Mouse (Mus musculus): ENCODE measurements around the gene Elane. TPM values are rescaled to one million over a fixed set of nuclear protein-coding genes. Genes with fewer than 3 reads are reported as not detected.

Elane gene
- polyA plus RNA-seq, 1 experiment from 2014 or later = 2.4 TPM

DNA sequence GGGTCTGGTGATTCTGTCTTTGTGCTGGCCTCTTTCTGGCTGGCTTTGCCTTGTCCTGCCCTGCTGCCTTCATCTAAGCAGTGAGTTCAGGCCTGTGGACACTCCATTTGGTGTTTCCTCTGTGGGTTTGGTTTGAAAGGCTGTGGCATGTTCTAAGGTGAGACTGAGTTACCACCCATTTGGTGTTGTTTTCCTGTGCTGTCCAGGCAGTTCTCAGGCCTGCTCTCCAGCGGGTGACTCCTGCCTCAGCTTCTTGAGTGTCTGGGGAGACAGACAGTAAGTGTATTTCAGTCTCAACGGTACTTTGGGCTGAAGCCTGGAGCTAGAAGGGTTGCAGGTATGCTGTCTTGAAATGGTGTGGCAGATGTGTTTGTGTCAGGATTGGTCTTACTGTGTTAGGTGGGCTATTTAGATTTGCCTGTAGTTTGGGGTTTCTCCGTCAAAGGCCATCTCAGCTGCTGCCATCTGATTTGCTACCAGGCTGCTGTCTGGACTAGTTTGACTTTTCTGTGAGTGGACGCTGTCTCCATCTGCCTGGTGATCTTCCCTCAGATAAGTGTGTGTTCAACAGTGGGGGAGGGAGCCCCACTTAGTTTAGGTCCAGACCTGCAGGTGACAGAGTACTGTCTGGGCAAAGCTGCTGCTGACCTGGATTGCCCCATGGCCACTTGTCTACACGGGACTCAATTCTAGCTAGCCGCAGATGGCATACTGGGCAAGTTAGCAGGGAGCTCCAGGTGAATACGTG is 29.2 kb upstream of the Elane start:
- peaks cover 60% of the 10 kb centered on the region for H3K4me1 ChIP-seq (ENCODE audit: control insufficient read depth, insufficient read depth, low read length)

DNA sequence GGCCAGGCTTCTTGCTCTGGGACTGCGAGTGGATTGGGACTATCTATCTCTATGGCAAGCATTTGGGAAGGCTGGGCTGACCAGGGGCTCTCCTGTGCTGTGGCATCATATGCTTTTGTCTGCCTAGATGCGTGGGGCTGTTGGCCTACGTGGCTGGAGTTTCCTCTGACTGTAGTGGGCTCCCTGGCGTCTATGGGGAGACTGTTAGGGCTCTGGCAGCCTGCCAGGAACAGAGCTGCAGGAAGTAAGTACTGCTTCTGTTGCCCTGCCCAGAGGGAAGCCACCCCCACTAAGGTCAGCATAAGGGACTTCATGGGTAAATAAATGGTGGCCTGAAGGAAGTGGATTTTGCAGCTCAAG is 28.6 kb upstream of the Elane start:
- no peaks in the 10 kb centered on the region for H3K27me3 ChIP-seq (replicated peaks; ENCODE audit: control insufficient read depth, insufficient read depth, low read length)
- peaks cover 41% of the 10 kb centered on the region for H3K36me3 ChIP-seq (ENCODE audit: control insufficient read depth, insufficient read depth, low read length)
- H3K4me3 ChIP-seq (ENCODE audit: low read length) = peak overlapping the region; percentile 97
- H3K9ac ChIP-seq (ENCODE audit: low read depth, low read length) = peak overlapping the region; percentile 100
- H3K4me2 ChIP-seq (ENCODE audit: low read depth, low read length) = peak overlapping the region; percentile 96
- peak overlapping the region; percentile 100 for H3K27ac ChIP-seq (ENCODE audit: low read length)
- no peak for ATAC-seq
- no peaks in the 10 kb centered on the region for H3K9me3 ChIP-seq (ENCODE audit: control insufficient read depth, low read length)
- WGBS = 12% methylated on average over 4 of the region's 4 CpGs
- H3K4me1 ChIP-seq (ENCODE audit: control insufficient read depth, insufficient read depth, low read length) = peaks cover 55% of the 10 kb centered on the region

More for the DNA sequence above, 29.2 kb upstream of the Elane start:
- H3K4me3 ChIP-seq (ENCODE audit: low read length) = peak overlapping the region; percentile 97
- H3K4me2 ChIP-seq (ENCODE audit: low read depth, low read length) = peak overlapping the region; percentile 96
- peaks cover 35% of the 10 kb centered on the region for H3K36me3 ChIP-seq (ENCODE audit: control insufficient read depth, insufficient read depth, low read length)
- peak overlapping the region; percentile 100 for H3K27ac ChIP-seq (ENCODE audit: low read length)
- no peaks in the 10 kb centered on the region for H3K27me3 ChIP-seq (replicated peaks; ENCODE audit: control insufficient read depth, insufficient read depth, low read length)
- peak overlapping the region; percentile 100 for H3K9ac ChIP-seq (ENCODE audit: low read depth, low read length)
- no peak for ATAC-seq
- H3K9me3 ChIP-seq (ENCODE audit: control insufficient read depth, low read length) = no peaks in the 10 kb centered on the region
- WGBS = 17% methylated on average over 7 of the region's 7 CpGs

DNA sequence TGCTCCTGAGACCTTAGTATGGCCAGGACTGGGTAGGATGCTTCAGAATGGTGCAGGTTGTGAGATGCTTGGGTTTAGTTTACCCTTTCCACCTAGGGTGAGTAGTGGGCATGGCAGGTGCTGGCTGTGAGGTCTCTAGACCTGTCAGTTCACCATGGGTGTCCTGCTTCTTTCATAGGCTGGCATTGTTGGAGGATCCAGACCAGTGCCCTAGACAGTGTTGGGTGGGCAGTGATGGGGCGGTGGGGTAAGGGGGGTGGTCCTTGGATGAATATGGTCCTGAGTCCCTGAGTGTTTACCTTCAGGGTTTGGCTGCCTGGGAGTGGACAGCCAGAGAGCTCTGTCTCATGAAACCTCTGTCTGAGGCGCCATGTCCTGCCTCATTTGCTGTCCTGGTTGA is 28.2 kb upstream of the Elane start:
- Histone ChIP-seq H3K27ac (ENCODE audit: low read length) (peak overlapping the region; percentile 100), H3K9me3 (ENCODE audit: control insufficient read depth, low read length) (no peaks in the 10 kb centered on the region), H3K4me2 (ENCODE audit: low read depth, low read length) (peak overlapping the region; percentile 96), H3K27me3 (replicated peaks; ENCODE audit: control insufficient read depth, insufficient read depth, low read length) (no peaks in the 10 kb centered on the region), H3K4me3 (ENCODE audit: low read length) (peak overlapping the region; percentile 97), H3K4me1 (ENCODE audit: control insufficient read depth, insufficient read depth, low read length) (peaks cover 50% of the 10 kb centered on the region), H3K9ac (ENCODE audit: low read depth, low read length) (peak overlapping the region; percentile 100), H3K36me3 (ENCODE audit: control insufficient read depth, insufficient read depth, low read length) (peaks cover 46% of the 10 kb centered on the region)
- ATAC-seq = no peak
- 35% methylated on average over 2 of the region's 2 CpGs for WGBS

DNA sequence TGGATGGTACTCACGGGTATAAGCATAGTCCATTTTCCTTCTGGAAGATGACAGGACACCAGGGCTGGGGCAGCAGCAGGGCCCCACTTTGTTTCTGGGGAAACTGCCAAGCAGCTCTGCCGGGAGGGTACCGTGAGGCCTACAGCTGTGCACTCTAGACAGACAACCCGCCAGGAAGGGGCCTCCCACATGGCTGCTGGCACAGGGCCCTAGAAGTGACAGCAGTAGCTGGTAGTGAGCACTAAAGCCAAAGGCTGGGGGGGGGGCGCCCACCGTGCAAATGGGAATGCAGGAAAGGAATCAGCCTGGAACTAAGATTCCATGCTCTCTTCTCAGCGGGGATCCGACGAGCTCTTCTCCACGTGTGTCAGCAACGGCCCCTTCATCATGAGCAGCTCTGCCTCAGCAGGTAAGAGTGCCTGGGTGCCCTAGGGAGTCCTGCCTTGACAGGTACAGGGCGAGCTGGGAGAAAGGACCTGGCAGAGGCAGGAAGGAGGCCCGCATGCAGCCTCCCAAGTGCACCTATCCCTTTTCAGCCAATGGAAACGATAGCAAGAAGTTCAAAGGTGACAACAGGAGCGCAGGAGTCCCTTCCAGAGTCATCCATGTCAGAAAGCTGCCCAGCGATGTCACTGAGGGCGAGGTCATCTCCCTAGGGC is 27.5 kb upstream of the Elane start:
- peak overlapping the region; percentile 97 for H3K4me3 ChIP-seq (ENCODE audit: low read length)
- H3K9ac ChIP-seq (ENCODE audit: low read depth, low read length) = peak overlapping the region; percentile 100
- H3K36me3 ChIP-seq (ENCODE audit: control insufficient read depth, insufficient read depth, low read length) = peaks cover 48% of the 10 kb centered on the region
- peak overlapping the region; percentile 100 for H3K27ac ChIP-seq (ENCODE audit: low read length)
- H3K9me3 ChIP-seq (ENCODE audit: control insufficient read depth, low read length) = no peaks in the 10 kb centered on the region
- H3K27me3 ChIP-seq (replicated peaks; ENCODE audit: control insufficient read depth, insufficient read depth, low read length) = no peaks in the 10 kb centered on the region
- peaks cover 47% of the 10 kb centered on the region for H3K4me1 ChIP-seq (ENCODE audit: control insufficient read depth, insufficient read depth, low read length)
- ATAC-seq = no peak
- 37% methylated on average over 17 of the region's 17 CpGs for WGBS
- H3K4me2 ChIP-seq (ENCODE audit: low read depth, low read length) = peak overlapping the region; percentile 96

DNA sequence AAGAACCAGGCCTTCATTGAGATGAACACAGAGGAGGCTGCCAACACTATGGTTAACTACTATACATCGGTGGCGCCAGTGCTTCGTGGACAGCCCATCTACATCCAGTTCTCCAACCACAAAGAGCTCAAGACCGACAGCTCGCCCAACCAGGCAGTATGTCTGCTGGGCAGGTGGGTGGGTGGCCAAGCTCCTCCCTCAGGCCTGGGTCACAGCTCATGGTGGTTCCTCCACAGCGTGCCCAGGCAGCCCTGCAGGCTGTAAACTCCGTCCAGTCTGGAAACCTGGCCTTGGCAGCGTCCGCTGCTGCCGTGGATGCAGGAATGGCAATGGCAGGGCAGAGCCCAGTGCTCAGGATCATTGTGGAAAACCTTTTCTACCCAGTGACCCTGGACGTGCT is 26.9 kb upstream of the Elane start:
- Histone ChIP-seq H3K4me3 (ENCODE audit: low read length) (no peak overlapping the region), H3K4me2 (ENCODE audit: low read depth, low read length) (no peak overlapping the region), H3K27me3 (replicated peaks; ENCODE audit: control insufficient read depth, insufficient read depth, low read length) (no peaks in the 10 kb centered on the region), H3K9me3 (ENCODE audit: control insufficient read depth, low read length) (no peaks in the 10 kb centered on the region), H3K9ac (ENCODE audit: low read depth, low read length) (peak overlapping the region; percentile 100; the same call in 1 of the 2 replicates), H3K36me3 (ENCODE audit: control insufficient read depth, insufficient read depth, low read length) (peaks cover 48% of the 10 kb centered on the region), H3K4me1 (ENCODE audit: control insufficient read depth, insufficient read depth, low read length) (peaks cover 47% of the 10 kb centered on the region), H3K27ac (ENCODE audit: low read length) (no peak overlapping the region)
- WGBS = 73% methylated on average over 11 of the region's 11 CpGs
- no peak for ATAC-seq

DNA sequence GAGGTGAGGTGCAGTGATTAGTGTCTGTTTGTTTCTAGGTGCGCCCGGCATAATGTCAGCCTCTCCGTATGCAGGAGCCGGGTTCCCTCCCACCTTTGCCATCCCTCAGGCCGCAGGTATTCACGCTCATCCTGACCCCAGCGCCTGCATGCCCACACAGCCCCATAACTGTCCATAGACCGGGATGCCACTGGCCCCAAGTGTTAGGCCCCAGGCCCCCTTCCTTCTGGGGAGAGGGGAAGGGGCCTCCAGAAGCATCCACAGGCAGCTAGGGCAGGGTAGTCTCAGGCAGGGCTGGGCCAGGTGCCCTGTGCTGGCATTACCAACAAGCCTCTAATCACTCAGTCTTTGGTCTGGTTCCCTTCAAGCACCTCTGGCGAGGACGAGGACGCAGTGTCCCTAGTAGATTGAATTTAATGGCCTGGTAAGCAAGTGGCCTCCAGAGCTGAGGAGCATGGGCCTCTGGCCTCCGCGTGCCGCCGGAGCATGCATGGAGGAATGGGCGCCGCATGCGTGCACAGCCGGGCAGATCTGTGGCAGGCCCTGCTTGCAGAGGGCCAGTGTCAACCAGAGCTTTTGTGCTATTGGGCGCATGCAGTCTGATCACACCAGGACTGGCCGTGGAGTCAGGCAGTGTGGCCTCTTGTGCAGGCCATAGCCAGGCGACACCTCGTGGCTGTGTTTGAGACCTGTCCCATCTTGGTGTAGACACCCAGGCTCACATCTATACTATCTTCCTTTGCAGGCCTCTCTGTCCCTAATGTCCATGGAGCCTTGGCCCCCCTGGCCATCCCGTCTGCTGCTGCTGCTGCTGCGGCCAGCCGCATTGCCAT is 25.8 kb upstream of the Elane start:
- Histone ChIP-seq H3K9ac (ENCODE audit: low read depth, low read length) (peak overlapping the region; percentile 2; the same call in 1 of the 2 replicates), H3K4me1 (ENCODE audit: control insufficient read depth, insufficient read depth, low read length) (peaks cover 47% of the 10 kb centered on the region)

DNA sequence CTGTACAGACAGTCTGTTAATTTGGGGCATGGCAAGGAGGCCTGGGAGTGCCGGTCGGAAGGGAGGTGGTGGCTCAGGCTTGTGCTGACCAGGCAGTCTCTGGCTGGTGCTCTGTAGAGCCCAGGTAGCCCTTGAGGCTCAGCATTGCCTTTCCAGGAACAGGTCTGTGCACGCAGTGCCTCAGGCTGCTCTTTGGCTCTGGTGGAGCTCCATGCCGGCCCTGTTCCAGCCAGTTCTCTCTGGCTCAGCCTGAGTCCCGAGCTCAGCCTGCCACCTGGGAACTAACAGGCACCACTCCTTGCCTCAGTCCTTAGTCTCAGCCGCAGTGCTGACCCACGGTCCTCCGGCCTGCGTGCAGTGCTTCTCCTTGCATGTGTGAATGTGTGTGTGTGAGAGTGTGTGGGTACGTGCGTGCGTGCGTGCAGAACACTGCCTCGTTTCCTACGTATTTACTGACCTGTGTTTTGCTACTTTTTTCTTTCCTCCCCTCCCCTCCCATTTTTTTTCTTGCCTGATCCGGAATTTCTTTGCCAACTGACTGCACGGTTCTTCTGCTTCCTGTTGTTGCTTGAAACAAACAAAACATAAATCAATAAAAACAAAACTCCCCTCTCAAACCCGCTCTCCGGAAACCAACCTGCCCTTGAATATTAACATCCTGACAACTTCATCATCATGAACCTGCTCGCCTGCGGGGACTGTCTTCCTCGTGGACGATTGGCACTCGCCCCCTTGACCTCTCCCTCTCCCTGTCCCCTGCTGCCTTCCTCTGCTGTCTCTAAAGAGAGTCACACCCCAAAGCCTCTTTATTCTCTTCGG is 24.6 kb upstream of the Elane start:
- Histone ChIP-seq H3K36me3 (ENCODE audit: control insufficient read depth, insufficient read depth, low read length) (peaks cover 47% of the 10 kb centered on the region), H3K9me3 (ENCODE audit: control insufficient read depth, low read length) (no peaks in the 10 kb centered on the region), H3K4me3 (ENCODE audit: low read length) (no peak overlapping the region), H3K27me3 (replicated peaks; ENCODE audit: control insufficient read depth, insufficient read depth, low read length) (no peaks in the 10 kb centered on the region), H3K4me1 (ENCODE audit: control insufficient read depth, insufficient read depth, low read length) (peaks cover 46% of the 10 kb centered on the region), H3K4me2 (ENCODE audit: low read depth, low read length) (no peak overlapping the region), H3K9ac (ENCODE audit: low read depth, low read length) (peak overlapping the region; percentile 2), H3K27ac (ENCODE audit: low read length) (peak overlapping the region; percentile 2; the same call in 1 of the 2 replicates)
- 64% methylated on average over 25 of the region's 25 CpGs for WGBS
- no peak for ATAC-seq

More for the DNA sequence above, 25.8 kb upstream of the Elane start:
- 89% methylated on average over 26 of the region's 26 CpGs for WGBS
- Histone ChIP-seq H3K36me3 (ENCODE audit: control insufficient read depth, insufficient read depth, low read length) (peaks cover 48% of the 10 kb centered on the region), H3K27me3 (replicated peaks; ENCODE audit: control insufficient read depth, insufficient read depth, low read length) (no peaks in the 10 kb centered on the region), H3K27ac (ENCODE audit: low read length) (no peak overlapping the region), H3K9me3 (ENCODE audit: control insufficient read depth, low read length) (no peaks in the 10 kb centered on the region), H3K4me2 (ENCODE audit: low read depth, low read length) (no peak overlapping the region), H3K4me3 (ENCODE audit: low read length) (no peak overlapping the region)
- ATAC-seq = no peak

DNA sequence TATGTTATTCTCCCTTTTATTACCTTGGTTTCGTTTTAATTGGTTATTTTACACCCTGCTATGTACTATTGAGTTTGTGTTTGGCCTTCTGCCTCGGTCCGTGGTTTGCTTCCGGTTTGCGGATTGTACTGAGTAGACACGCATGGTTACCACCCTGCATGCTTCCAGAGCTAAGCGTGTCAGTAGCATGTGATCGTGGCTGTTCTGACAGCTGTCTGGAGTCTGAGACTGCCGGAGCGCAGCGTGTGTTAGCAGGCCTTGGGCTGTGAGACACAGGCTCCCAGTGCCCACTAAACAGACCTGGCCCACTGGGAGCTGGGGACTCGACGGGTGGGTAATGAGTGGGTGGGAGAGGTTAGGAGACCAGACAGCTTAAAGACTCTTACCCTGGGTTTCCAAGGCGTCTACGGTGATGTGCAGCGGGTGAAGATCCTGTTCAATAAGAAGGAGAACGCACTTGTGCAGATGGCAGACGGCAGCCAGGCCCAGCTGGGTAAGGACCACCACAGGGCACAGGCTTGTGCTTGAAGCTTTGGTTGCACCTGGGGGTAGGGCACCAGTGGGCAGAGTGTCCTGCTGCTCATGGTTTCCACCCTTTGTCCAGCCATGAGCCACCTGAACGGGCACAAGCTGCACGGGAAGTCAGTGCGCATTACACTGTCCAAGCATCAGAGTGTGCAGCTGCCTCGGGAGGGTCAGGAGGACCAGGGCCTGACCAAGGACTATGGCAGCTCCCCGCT is 23.8 kb upstream of the Elane start:
- Histone ChIP-seq H3K27me3 (replicated peaks; ENCODE audit: control insufficient read depth, insufficient read depth, low read length) (no peaks in the 10 kb centered on the region), H3K27ac (ENCODE audit: low read length) (no peak overlapping the region), H3K9me3 (ENCODE audit: control insufficient read depth, low read length) (no peaks in the 10 kb centered on the region), H3K4me1 (ENCODE audit: control insufficient read depth, insufficient read depth, low read length) (peaks cover 38% of the 10 kb centered on the region), H3K36me3 (ENCODE audit: control insufficient read depth, insufficient read depth, low read length) (peaks cover 43% of the 10 kb centered on the region), H3K4me2 (ENCODE audit: low read depth, low read length) (no peak overlapping the region), H3K4me3 (ENCODE audit: low read length) (no peak overlapping the region), H3K9ac (ENCODE audit: low read depth, low read length) (no peak overlapping the region)
- no peak for ATAC-seq
- 85% methylated on average over 23 of the region's 23 CpGs for WGBS

Measured in intestine, embryonic 16.5 days (tissue).